Mouse (Mus musculus): Measurements from ENCODE around the gene Gabbr2. TPM values are rescaled to one million over a fixed set of nuclear protein-coding genes. Genes with fewer than 3 reads are reported as not detected.
A peak's percentile ranks its signal among the peaks of the same experiment; 100 is the strongest.

Gene Gabbr2
- 0.08 and 0.09 TPM in 2 replicates for polyA plus RNA-seq (2014; fragmentation: Nextera tagmentation; extraction: Ambion mirVana)

GRCm38 (mm10) chr4:46991016-46991958 is at the start of gene Gabbr2:
Gabbr2 (minus strand) TSS chr4:46991873.
- no peak for ATAC-seq (ENCODE audit: insufficient number of reproducible peaks, insufficient read depth, low FRiP score, low read depth)
- Histone ChIP-seq H3K9ac (replicated peaks; ENCODE audit: low read depth, low read length) (no peak within 1 kb of the TSS; the same call in 1 of the 2 replicates), H3K4me3 (ENCODE audit: low read depth, low read length) (peak within 1 kb of the TSS; percentile 42), H3K4me1 (ENCODE audit: control insufficient read depth, insufficient read depth, low read length) (peaks cover 5% of the 10 kb centered on the region; the same call in 1 of the 2 replicates), H3K27ac (ENCODE audit: low read length) (no peak within 1 kb of the TSS), H3K27me3 (ENCODE audit: control insufficient read depth, insufficient read depth, low read length) (peaks cover 44% of the 10 kb centered on the region), H3K9me3 (ENCODE audit: control insufficient read depth, low read depth, low read length) (no peaks in the 10 kb centered on the region), H3K4me2 (replicated peaks; ENCODE audit: low read depth, low read length) (peak within 1 kb of the TSS; percentile 92), H3K36me3 (ENCODE audit: control insufficient read depth, insufficient read depth, low read length) (no peaks in the 10 kb centered on the region)
- under 1% methylated on average over 98 of the region's 134 CpGs for WGBS

GRCm38 (mm10) chr4:47039586-47039985 is 47.9 kb upstream of the Gabbr2 start:
- no peak overlapping the region for H3K9ac ChIP-seq (replicated peaks; ENCODE audit: low read depth, low read length)
- H3K36me3 ChIP-seq (ENCODE audit: control insufficient read depth, insufficient read depth, low read length), result peaks cover 10% of the 10 kb centered on the region; the same call in 1 of the 2 replicates
- WGBS, result 91% methylated on average over 10 of the region's 10 CpGs

DNA sequence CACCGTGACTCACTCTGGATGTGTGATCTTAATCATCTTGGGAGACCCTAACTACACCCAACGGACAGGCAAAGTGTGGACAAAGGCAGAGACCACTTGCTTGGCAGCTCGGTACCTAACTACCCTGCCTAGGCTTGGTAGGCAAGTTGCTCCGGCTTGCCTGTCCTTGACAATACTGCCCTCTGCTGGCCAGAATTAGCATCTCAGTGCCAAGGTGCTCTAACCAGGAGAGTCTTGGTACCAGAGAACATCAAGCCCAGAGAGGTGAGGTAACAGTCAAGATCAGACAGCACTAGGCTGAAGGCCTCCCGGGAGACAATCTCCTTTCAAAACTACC is 45.6 kb upstream of the Gabbr2 start:
- WGBS, result 16% methylated on average over 5 of the region's 5 CpGs
- H3K36me3 ChIP-seq (ENCODE audit: control insufficient read depth, insufficient read depth, low read length), result peaks cover 10% of the 10 kb centered on the region; the same call in 1 of the 2 replicates
- no peaks in the 10 kb centered on the region for H3K9me3 ChIP-seq (ENCODE audit: control insufficient read depth, low read depth, low read length)
- H3K27me3 ChIP-seq (ENCODE audit: control insufficient read depth, insufficient read depth, low read length), result no peaks in the 10 kb centered on the region
- H3K9ac ChIP-seq (replicated peaks; ENCODE audit: low read depth, low read length), result no peak overlapping the region
- H3K4me2 ChIP-seq (replicated peaks; ENCODE audit: low read depth, low read length), result no peak overlapping the region
- no peaks in the 10 kb centered on the region for H3K4me1 ChIP-seq (ENCODE audit: control insufficient read depth, insufficient read depth, low read length)
- no peak for ATAC-seq (ENCODE audit: insufficient number of reproducible peaks, insufficient read depth, low FRiP score, low read depth)
- no peak overlapping the region for H3K27ac ChIP-seq (ENCODE audit: low read length)
- H3K4me3 ChIP-seq (ENCODE audit: low read depth, low read length), result no peak overlapping the region

More at GRCm38 (mm10) chr4:47039586-47039985, 47.9 kb upstream of the Gabbr2 start:
- H3K27ac ChIP-seq (ENCODE audit: low read length), result no peak overlapping the region
- H3K4me3 ChIP-seq (ENCODE audit: low read depth, low read length), result no peak overlapping the region
- no peak for ATAC-seq (ENCODE audit: insufficient number of reproducible peaks, insufficient read depth, low FRiP score, low read depth)
- H3K9me3 ChIP-seq (ENCODE audit: control insufficient read depth, low read depth, low read length), result no peaks in the 10 kb centered on the region
- H3K4me1 ChIP-seq (ENCODE audit: control insufficient read depth, insufficient read depth, low read length), result no peaks in the 10 kb centered on the region
- no peak overlapping the region for H3K4me2 ChIP-seq (replicated peaks; ENCODE audit: low read depth, low read length)
- no peaks in the 10 kb centered on the region for H3K27me3 ChIP-seq (ENCODE audit: control insufficient read depth, insufficient read depth, low read length)

- Histone ChIP-seq H3K4me3 (ENCODE audit: low read depth, low read length) (no peak overlapping the region), H3K9me3 (ENCODE audit: control insufficient read depth, low read depth, low read length) (no peaks in the 10 kb centered on the region), H3K27me3 (ENCODE audit: control insufficient read depth, insufficient read depth, low read length) (no peaks in the 10 kb centered on the region), H3K9ac (replicated peaks; ENCODE audit: low read depth, low read length) (no peak overlapping the region), H3K4me2 (replicated peaks; ENCODE audit: low read depth, low read length) (no peak overlapping the region), H3K4me1 (ENCODE audit: control insufficient read depth, insufficient read depth, low read length) (no peaks in the 10 kb centered on the region), H3K36me3 (ENCODE audit: control insufficient read depth, insufficient read depth, low read length) (peaks cover 10% of the 10 kb centered on the region; the same call in 1 of the 2 replicates), H3K27ac (ENCODE audit: low read length) (no peak overlapping the region)
- no peak for ATAC-seq (ENCODE audit: insufficient number of reproducible peaks, insufficient read depth, low FRiP score, low read depth)
- 71% methylated on average over 13 of the region's 13 CpGs for WGBS
These were observed 45.0 kb upstream of the Gabbr2 start for GRCm38 (mm10) chr4:47036486-47037320.

- H3K4me1 ChIP-seq (ENCODE audit: control insufficient read depth, insufficient read depth, low read length), result no peaks in the 10 kb centered on the region
- H3K27me3 ChIP-seq (ENCODE audit: control insufficient read depth, insufficient read depth, low read length), result no peaks in the 10 kb centered on the region
- no peaks in the 10 kb centered on the region for H3K9me3 ChIP-seq (ENCODE audit: control insufficient read depth, low read depth, low read length)
- WGBS, result 74% methylated on average over 14 of the region's 14 CpGs
- H3K4me2 ChIP-seq (replicated peaks; ENCODE audit: low read depth, low read length), result no peak overlapping the region
- H3K36me3 ChIP-seq (ENCODE audit: control insufficient read depth, insufficient read depth, low read length), result peaks cover 10% of the 10 kb centered on the region
- no peak overlapping the region for H3K27ac ChIP-seq (ENCODE audit: low read length)
- no peak for ATAC-seq (ENCODE audit: insufficient number of reproducible peaks, insufficient read depth, low FRiP score, low read depth)
- H3K9ac ChIP-seq (replicated peaks; ENCODE audit: low read depth, low read length), result no peak overlapping the region
- no peak overlapping the region for H3K4me3 ChIP-seq (ENCODE audit: low read depth, low read length)
These were observed 43.9 kb upstream of the Gabbr2 start for GRCm38 (mm10) chr4:47035536-47035935.

GRCm38 (mm10) chr4:47032171-47032570 is 40.5 kb upstream of the Gabbr2 start:
- H3K4me1 ChIP-seq (ENCODE audit: control insufficient read depth, insufficient read depth, low read length), result no peaks in the 10 kb centered on the region
- H3K27ac ChIP-seq (ENCODE audit: low read length), result no peak overlapping the region
- no peaks in the 10 kb centered on the region for H3K27me3 ChIP-seq (ENCODE audit: control insufficient read depth, insufficient read depth, low read length)
- ATAC-seq (ENCODE audit: insufficient number of reproducible peaks, insufficient read depth, low FRiP score, low read depth), result no peak
- no peak overlapping the region for H3K9ac ChIP-seq (replicated peaks; ENCODE audit: low read depth, low read length)
- no peak overlapping the region for H3K4me2 ChIP-seq (replicated peaks; ENCODE audit: low read depth, low read length)
- H3K4me3 ChIP-seq (ENCODE audit: low read depth, low read length), result no peak overlapping the region
- WGBS, result 85% methylated on average over 8 of the region's 8 CpGs
- peaks cover 4% of the 10 kb centered on the region for H3K36me3 ChIP-seq (ENCODE audit: control insufficient read depth, insufficient read depth, low read length)
- H3K9me3 ChIP-seq (ENCODE audit: control insufficient read depth, low read depth, low read length), result no peaks in the 10 kb centered on the region

DNA sequence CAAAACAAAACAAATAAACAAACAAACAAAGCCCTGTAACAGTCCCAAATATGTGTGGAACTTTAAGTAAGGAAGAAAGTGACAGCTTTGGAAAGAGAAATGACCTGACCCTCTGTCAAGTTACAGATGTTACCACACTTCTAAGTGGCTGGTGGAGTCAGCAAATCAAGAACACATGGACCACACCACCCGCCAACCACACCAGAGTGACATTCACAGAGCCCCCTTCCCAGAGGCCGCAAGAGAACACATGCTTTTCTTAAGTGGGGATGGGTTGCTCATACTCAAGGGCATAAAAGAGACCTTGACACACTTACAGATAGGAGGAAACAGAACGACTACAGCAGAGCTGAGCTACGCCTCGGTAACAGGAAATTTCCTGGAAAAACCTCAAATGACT is 37.1 kb upstream of the Gabbr2 start:
- no peaks in the 10 kb centered on the region for H3K27me3 ChIP-seq (ENCODE audit: control insufficient read depth, insufficient read depth, low read length)
- H3K9me3 ChIP-seq (ENCODE audit: control insufficient read depth, low read depth, low read length), result no peaks in the 10 kb centered on the region
- H3K36me3 ChIP-seq (ENCODE audit: control insufficient read depth, insufficient read depth, low read length), result peaks cover 12% of the 10 kb centered on the region
- no peak overlapping the region for H3K4me2 ChIP-seq (replicated peaks; ENCODE audit: low read depth, low read length)
- no peak overlapping the region for H3K4me3 ChIP-seq (ENCODE audit: low read depth, low read length)
- H3K9ac ChIP-seq (replicated peaks; ENCODE audit: low read depth, low read length), result no peak overlapping the region
- no peaks in the 10 kb centered on the region for H3K4me1 ChIP-seq (ENCODE audit: control insufficient read depth, insufficient read depth, low read length)
- H3K27ac ChIP-seq (ENCODE audit: low read length), result no peak overlapping the region
- WGBS, result 77% methylated on average over 5 of the region's 5 CpGs
- no peak for ATAC-seq (ENCODE audit: insufficient number of reproducible peaks, insufficient read depth, low FRiP score, low read depth)

DNA sequence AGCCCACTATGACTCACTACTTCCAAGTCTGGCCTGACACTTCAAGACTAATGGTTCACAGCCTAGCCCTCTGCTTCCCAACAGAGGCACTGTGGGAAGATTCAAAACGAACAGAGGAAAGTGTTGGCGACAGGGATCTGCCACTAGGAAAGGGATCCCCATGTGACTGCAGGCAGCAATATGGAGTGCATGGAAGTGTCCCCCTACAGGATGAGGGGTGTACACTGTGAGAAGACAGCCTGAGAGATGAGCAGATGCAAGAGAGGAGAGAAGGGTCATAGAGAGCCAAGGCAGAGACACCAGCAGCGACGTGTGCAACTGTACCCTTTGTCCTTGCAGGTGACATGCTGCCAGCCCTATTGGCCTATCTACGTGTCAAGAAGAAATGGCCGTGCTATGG is 32.3 kb upstream of the Gabbr2 start:
- Histone ChIP-seq H3K4me2 (replicated peaks; ENCODE audit: low read depth, low read length) (no peak overlapping the region), H3K4me3 (ENCODE audit: low read depth, low read length) (no peak overlapping the region), H3K36me3 (ENCODE audit: control insufficient read depth, insufficient read depth, low read length) (peaks cover 12% of the 10 kb centered on the region; the same call in 1 of the 2 replicates), H3K27ac (ENCODE audit: low read length) (no peak overlapping the region), H3K9ac (replicated peaks; ENCODE audit: low read depth, low read length) (no peak overlapping the region), H3K27me3 (ENCODE audit: control insufficient read depth, insufficient read depth, low read length) (no peaks in the 10 kb centered on the region), H3K4me1 (ENCODE audit: control insufficient read depth, insufficient read depth, low read length) (no peaks in the 10 kb centered on the region), H3K9me3 (ENCODE audit: control insufficient read depth, low read depth, low read length) (no peaks in the 10 kb centered on the region)
- 66% methylated on average over 6 of the region's 6 CpGs for WGBS
- no peak for ATAC-seq (ENCODE audit: insufficient number of reproducible peaks, insufficient read depth, low FRiP score, low read depth)

Data from stomach, embryonic 14.5 days (tissue).